Mouse (Mus musculus) right cerebral cortex, adult 2 months (tissue): Measurements from ENCODE around the gene H2-M10.6.
A peak's percentile ranks its signal among the peaks of the same experiment; 100 is the strongest.
"Not testable (repeated sequence)": the region's sequence is repeated elsewhere in the genome, so short reads cannot be mapped to it uniquely, and the experiment has no call there.

ENCODE experiments used
- DNase-seq, 2 experiments: peaks; one replicate each; pipeline ENCODE4 v3.0.0; 2021 to 2022; ENCODE audit warnings: low spot score in 2 of 2

Gene H2-M10.6

DNA sequence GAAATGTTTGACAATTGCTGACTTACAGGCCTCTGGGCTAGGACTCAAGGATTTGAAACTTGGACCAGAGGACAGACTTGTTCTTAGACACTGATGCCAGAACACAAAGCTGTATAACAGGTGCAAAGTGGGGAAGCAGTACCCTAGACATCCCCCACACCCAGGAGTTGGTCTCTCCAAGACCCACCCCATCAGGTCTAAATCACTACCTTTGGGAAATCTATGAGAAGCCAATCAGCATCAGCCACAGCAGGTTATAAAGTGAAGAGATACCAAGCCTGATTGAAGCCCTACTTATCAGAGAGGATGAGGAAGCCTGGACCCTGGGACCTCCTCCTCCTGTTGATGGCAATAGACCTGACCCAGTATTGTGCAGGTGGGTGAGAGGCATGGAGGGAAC, at the start of gene H2-M10.6:
TSS of gene H2-M10.6 (plus strand) at position 301 of the 400 bp plus-strand sequence.
- DNase-seq, result no peak

DNA sequence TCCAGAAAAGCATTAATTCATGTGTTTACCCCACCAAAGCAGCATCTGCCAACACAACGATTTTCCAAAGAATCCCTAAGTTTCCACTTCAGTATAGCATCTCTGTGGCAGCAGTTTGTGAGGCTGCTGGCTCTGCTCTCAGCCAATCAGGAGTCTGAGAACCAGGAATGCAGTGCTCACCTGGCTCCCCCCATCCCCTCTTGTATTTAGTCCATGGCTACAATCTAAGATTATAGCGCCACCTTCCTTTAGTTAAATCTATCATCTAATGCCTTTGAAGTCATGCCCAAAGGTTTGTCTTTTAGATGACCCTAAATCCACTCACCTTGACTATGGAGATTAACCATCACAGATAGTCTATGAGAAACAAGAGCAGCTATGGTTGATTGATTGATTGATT, 48.2 kb upstream of the H2-M10.6 start:
- no peak for DNase-seq

DNA sequence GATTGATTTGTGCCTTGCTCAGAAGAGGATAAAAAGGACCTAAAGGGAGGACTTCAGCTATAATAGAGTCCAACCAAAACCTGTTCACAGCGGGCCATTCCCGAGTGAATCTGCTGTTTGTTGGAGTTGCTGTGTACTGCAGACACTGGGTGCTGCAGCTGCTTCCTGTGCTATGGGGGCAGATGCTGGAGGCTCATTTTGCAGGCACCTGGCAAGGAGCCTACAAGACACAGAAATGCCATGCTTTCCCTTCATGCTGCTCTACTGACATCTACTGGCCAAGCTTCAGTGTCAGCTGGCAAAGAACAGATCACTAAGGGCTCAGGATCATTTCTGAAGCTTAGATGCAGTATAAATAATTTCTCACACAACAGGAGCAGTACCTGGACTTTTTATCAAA, 47.7 kb upstream of the H2-M10.6 start:
- DNase-seq, result peak; percentile 43 to 46

DNA sequence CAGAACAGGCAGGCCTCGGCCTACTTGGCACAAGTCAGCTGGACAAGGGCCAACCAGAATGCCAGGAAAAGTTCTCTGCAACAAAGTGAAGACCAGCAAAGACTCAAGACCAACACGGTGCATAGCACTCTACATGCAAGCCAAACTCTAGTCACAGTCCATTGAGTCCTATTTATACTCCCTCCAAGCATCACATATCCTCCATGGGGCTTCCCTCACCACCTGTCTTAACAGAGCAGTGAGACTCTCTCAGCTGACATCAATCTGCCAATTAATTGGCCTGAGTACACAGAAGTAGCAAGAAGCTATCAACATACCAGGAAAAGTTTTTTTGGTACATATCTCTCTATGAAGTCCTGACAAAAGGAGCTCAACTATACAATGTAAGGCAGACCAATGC, 46.6 kb upstream of the H2-M10.6 start:
- not testable (repeated sequence) for DNase-seq

DNA sequence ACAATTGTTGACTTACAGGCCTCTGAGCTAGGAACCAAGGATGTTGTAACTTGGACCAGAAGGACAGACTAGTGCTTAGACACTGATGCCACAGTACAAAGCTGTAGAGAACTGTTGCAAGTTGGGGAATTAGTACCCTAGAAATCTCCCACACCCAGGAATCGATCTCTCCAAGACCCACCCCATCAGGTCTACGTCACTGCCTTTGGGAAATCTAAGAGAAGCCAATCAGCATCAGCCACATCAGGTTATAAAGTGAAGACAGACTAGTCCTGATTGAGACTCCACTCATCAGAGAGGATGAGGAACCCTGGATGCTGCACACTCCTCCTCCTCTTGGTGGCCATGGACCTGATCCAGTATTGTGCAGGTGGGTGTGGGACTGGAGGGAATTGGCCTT, 39.4 kb upstream of the H2-M10.6 start, which contains the start of gene H2-M10.5:
TSS of gene H2-M10.5 (plus strand) at position 301 of the 400 bp plus-strand sequence.
- not testable (repeated sequence) for DNase-seq

DNA sequence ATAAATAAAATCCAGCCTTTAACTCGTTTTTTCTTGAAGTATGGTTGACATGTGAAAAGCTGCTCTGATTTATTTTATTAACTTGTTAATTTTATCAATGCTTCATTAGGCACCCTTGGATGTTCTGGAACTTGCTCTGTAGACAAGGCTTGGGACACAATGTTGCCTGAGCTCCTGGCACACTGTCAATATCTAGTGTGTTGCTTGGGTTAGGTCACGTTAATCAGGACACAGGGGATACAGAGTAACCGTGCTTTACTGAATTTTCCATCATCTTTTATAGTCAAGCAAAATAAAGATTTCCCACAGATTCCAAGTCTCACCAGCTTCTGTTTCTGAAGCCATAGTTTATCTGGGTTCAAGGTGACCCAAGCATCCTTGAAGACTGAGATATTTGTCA, 30.4 kb upstream of the H2-M10.6 start:
- no peak for DNase-seq

DNA sequence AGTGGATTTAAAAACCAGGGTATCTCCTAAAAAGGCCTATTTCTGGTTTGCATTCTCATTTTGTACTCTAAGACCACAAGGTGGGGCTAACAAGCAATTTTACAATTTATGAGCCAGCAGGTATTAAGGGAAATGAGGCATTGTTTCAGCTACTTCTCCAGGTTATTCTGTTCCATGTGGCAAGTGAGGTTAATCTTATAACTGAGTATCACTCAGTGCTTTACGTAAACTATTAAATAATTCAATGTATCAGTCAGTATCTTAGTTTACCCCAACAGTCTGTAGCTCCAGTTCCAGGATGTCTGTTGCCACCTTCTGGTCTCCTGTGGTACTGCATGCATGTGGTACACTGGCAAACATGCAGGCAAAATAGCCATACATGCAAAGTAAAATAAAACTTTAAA, 25.5 kb upstream of the H2-M10.6 start:
- peak; percentile 27 to 36 for DNase-seq

DNA sequence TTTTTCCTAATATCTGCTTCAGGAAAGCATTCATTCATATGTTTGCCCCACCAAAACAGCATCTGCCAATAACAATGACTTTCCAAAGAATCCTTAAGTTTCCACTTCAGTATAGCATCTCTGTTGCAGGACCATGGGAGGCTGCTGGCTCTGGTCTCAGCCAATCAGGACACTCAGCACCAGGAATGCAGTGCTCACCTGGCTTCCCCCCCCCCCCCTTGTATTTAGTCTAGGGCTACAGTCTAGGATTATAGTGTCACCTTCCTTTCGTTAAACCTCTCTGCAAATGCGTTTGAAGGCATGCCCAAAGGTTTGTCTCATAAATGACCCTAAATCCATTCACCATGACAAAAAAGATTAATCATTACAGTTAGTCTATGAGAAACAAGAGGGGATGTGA, 23.6 kb upstream of the H2-M10.6 start:
- no peak for DNase-seq

DNA sequence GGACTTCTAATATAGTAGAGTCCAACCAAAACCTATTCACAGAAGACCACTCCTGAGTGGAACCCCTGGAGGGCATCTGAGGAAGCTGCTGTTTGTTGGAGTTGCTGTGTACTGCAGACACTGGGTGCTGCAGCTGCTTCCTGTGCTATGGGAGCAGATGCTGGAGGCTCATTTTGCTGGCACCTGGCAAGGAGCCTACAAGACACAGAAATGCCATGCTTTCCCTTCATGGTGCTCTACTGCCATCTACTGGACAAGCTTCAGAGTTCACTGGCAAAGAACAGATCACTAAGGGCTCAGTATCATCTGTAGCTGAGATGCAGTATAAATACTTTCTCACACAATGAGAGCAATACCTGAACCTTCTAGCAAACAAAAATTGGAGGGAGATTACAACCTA, 23.2 kb upstream of the H2-M10.6 start:
- peak; percentile 80 to 87 for DNase-seq

DNA sequence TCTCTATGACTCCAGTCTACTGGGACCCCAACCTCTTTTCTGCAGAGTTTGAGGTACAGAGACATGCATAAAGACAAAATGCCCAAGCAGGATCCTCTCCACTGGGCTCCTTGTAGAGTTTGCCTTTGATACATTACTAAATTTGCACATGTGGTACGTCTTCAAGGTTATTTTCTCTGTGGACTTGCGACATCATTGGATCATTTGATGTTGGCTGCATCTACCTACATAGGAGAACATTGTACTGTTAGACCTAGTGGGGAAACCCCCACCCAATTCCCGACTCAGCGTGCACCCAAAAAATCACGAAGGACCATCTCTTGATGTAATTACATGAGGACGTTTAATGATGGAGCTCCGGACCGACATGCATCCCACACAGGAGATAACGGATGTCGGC, 12.5 kb upstream of the H2-M10.6 start:
- no peak for DNase-seq

DNA sequence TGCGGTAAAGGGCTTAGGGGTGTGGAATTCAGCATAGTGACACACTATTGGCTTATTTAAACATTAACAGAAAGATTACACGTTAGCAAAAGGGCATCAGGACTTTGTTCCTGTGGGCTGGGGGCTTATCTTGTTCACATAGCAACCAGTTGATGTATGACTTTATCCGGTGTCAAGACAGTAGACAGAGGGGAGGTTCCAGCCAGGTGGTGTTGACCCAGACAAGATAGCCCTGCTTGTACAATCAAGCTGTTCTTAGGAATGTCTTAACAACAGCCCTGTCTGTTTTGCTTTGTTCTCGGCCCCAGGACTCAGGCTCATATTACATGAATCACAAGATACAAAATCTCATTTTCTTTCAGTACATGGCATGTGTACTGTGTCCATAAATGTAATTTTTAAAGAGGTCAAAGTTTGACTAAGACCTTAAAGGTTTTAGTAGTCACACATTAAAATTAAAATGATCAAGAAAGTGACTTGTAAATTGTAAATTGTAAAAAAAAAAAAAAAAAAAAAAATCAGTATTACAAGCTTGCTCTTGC, 12.0 kb upstream of the H2-M10.6 start:
- not testable (repeated sequence) for DNase-seq

DNA sequence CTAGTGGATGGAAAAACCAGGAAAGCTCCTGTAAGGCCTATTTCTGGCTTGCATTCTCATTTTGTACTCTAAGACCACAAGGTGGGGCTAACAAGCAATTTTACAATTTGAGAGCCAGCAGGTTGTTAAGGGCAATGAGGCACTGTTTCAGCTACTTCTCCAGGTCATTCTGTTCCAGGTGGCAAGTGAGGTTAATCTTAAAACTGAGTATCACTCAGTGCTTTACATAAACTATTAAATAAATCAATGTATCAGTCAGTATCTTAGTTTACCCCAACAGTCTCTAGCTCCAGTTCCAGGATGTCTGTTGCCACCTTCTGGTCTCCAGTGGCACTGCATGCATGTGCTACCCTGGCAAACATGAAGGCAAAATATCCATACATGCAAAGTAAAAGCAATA, 12.0 kb downstream of the H2-M10.6 start:
- peak; percentile 57 to 61 for DNase-seq

DNA sequence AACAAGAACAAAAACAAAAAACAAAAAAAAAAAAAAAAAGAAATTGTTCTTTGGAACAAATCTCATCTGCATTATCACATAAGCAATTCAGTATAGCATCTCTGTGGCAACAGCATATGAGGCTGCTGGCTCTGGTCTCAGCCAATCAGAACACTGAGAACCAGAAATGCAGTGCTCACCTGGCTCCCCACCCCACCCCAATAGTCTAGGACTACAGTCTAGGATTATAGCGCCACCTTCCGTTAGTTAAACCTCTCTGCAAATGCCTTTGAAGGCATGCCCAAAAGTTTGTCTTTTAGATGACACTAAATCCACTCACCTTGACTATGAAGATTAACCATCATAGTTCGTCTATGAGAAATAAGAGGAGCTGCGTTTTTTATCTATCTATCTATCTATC, 13.6 kb downstream of the H2-M10.6 start:
- no peak for DNase-seq

DNA sequence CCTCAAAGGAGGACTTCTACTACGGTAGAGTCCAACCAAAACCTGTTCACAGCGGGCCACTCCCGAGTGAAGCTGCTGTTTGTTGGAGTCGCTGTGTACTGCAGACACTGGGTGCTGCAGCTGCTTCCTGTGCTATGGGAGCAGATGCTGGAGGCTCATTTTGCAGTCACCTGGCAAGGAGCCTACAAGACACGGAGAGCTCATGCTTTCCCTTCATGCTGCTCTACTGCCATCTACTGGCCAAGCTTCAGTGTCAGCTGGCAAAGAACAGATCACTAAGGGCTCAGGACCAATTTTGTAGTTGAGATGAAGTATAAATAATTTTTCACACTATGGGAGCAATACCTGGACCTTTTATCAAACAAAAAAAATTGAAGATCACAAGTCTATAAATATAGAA, 14.0 kb downstream of the H2-M10.6 start:
- DNase-seq, result peak; percentile 89 to 90

DNA sequence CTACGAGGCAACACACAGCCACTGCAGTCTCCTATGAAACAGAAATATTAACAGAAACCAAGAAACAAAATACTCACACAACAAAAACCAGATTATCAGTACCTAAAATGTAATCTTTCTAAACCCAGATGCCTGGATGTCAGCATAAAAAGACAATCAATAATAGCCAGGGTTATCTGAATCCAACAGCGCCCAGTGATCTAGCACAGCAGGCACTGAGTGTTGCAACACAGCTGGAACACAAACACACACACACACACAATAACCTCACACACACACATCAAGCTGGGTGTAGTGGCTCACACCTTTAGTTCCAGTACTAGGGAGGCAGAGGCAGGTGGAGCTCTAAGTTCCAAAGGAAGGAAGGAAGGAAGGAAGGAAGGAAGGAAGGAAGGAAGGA, 16.5 kb downstream of the H2-M10.6 start:
- DNase-seq, result no peak

DNA sequence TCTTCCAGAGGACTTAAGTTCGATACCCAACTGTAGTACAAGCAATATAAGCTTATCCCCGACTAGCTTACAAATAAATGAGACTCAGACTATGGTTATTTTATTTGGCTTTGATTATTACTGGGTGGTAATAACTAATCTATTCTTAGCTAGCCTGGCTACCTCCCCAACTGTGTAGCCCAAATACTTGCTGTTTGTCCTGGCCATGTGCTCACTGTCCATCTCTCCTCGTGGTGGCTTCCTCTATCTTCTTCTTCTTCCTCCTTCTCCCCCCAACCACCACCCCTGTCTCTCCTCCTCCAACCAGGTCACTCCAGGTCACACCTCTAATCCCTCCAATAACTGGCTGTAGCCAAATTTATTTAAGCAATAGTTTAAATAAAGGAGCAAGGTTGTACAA, 18.5 kb downstream of the H2-M10.6 start:
- no peak for DNase-seq

DNA sequence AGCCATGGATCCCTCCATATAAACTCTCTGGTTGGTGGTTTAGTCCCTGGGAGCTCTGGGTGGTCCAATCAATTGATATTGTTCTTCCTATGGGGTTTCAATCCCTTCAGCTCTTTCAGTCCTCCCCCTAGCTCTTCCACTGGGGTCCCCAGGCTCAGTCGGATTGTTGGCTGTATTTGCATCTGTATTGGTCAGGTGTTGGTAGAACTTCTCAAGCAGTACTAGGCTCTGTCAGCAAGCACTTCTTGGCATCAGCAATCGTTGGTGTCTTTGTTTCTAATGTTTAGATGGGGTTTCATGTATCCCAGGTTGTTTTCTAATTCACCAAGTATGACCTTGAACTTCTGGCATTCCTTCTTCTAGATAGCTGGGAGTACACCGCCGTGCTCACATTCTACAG, 20.7 kb downstream of the H2-M10.6 start:
- no peak for DNase-seq

DNA sequence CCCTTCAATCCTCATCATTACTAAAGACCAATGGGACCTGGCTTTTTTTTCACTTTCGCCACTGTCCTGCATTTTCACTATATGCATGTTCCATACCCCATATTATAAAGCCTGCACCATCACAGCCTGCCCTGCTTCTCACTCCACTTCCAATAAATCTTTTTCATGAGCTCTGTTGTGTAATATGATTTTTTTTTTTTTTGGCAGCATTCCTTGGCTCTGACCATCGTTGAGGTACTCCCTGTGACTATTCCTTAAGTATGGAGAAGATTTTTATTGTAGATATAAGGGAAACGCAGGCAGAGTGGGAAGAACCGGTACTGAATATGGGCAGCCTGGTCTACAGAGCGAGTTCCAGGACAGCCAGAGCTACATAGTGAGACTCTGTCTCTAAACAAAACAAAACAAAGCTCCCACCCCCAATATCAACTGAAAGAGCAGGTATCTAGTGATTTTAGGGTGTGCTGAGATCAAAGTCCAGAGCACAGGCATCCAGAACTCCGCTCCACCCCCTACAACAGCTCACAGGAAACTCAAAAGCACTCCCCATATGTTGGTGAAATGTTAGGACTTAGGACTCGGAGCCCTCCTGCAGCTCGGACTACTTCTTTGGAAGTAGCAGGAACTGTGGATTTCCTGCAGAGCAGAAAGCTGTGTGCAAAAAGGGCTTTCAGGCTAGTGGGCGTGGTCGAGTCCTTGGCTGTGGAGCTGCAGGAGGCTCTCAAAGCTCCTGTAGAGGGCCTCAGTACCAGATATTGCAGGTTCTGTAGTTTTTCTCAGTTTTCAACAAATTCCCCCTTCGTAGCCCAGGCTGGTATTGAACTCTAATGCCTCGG, 23.8 kb downstream of the H2-M10.6 start:
- peak; percentile 54 to 55 for DNase-seq

DNA sequence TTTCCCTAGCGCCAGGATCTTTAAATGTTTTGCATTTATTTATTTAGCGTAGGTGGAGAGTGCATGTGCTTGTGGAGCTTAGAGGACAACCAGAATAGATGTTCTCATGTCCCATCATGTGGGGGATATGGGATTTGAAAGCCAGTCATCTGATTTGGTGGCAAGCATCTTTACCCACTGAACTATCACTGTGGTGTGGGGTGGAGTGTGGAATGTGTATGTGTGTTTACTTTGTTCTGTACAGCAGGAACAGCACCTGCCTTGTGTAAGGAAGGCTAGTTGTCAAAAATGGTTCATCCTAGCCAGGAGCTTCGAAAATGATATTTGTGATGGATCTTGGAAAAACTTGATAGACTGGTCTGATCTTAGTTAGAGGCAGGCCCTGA, 24.4 kb downstream of the H2-M10.6 start:
- no peak for DNase-seq

DNA sequence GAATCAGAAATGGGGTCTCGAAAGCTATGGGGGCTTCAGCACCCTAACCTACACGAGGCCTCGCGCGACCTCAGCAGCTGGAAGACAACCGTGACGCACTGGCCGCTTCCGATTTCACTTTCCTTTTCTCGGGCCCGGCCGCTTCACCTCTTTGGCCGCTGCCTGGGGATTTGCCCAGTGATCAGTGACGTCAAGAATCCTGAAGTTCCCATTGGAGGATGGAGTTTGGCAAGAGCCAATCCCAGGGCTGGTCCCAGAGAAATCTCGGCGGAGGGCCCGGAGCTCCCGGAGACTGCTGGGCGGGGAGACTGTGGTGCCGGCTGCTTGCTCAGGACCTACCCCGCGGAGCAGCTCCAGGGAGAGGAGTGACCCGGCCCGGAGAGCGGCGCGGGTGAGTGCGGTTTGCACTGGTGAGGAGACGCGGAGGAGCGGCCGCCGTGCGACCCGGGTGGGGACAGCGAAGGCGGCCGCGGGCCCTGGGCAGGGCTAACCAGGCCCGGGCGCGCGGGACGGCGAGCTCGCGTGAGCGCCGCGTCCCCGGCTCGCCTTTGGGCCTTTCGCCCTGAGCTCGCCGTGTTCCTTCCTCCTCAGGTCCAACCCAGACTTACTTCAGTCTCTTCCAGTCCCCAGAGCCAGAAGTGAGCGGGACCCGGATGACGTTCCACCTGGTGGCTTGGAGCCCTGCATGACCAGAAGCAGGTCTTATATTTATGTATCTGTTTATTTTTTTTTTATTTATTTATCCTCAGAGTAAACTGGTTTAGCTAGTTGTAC, 25.1 kb downstream of the H2-M10.6 start, which contains the start of gene Trim26:
TSS of gene Trim26 (plus strand) at position 261 of the 774 bp plus-strand sequence.
- peak; percentile 97 to 98 for DNase-seq

DNA sequence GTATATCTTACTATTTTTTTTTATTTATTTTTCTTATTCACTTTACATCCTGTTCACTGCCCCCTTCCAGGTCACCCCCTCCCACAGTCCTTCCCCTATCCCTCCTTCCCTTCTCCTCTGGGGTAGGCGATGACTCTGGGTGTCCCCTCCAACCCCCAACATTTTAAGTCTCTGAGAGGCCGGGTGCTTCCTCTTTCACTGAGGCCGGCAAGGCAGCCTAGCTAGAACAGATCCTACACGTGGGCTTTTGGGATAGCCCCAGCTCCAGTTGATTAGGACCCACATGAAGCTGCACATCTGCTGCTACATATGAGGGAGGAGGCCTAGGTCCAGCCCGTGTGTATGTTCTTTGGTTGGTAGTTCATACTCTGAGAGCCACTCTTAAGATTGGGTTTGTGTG, 27.0 kb downstream of the H2-M10.6 start:
- no peak for DNase-seq

DNA sequence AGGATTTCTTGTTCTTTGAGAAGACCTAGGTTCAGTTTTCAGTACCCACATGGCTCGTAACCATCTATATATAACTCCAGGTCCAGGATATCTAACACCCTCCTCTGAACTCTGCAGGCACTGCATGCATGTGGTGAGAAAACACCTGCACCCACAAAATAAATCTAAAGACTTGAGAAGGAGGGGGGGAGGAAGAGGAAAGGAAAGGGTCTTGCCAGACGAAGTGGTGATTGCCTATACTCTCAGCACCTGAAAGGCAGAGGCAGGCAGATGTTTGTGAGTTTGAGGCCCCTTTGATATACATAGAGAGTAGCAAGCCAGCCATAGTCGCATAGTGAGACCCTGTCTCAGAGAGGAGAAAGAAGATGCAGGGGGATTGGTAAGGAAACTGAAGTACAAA, 28.0 kb downstream of the H2-M10.6 start:
- no peak for DNase-seq
